Mouse (Mus musculus): ENCODE results near the gene Gramd1c.

Gramd1c gene

DNA sequence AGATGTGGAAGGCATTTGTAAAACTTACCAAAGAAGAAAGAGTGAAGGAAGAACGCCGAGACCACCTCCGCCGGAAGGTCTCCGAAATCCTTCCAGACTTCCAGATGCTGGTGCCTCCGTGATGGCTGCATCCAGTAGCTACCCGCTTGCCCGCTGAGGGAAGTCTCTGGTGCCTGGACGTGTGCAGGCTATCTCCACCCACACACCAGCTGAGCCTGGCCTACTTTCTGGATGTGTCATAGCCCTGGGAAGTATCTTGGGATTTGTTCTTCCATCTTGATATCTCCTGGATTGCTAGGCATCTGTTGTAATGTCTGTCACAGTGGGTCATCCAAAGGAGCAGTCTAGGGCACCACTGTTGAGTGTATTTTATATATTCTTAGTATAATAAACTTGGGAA lies 99.9 kb downstream of the Gramd1c start:
- DNase-seq (ENCODE audit: low read depth, low spot score): no peak

- DNase-seq (ENCODE audit: low read depth, low spot score): no peak
Measured at GRCm38 (mm10) chr16:43958038-43958437, 105.1 kb downstream of the Gramd1c start.

- DNase-seq (ENCODE audit: low read depth, low spot score): no peak
Measured at GRCm38 (mm10) chr16:43954913-43955312, 108.2 kb downstream of the Gramd1c start.

- no peak for DNase-seq (ENCODE audit: low read depth, low spot score)
Measured at GRCm38 (mm10) chr16:43951591-43951990, 111.6 kb downstream of the Gramd1c start.

- DNase-seq (ENCODE audit: low read depth, low spot score): no peak
Measured at GRCm38 (mm10) chr16:43945869-43946268, 117.3 kb downstream of the Gramd1c start.

DNA sequence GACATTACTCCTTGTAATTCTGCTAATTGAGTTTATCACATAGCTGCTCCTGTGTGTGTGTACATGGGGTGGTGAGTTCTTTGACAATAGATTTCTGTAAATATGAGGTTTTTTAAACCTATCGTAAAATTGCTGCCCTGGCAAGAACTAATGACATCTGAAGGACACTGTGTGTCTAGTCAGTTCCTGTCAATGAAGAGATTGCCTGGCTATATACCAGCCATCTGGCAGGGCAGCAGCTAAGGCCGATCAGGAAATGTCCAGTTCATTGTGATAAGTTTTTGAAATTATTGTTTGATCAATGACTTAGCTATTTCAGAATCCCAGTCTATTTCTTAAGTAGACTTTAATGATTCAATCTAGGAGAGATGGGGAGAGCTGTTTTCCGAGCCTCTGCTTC lies 117.8 kb downstream of the Gramd1c start:
- DNase-seq (ENCODE audit: low read depth, low spot score): no peak

DNA sequence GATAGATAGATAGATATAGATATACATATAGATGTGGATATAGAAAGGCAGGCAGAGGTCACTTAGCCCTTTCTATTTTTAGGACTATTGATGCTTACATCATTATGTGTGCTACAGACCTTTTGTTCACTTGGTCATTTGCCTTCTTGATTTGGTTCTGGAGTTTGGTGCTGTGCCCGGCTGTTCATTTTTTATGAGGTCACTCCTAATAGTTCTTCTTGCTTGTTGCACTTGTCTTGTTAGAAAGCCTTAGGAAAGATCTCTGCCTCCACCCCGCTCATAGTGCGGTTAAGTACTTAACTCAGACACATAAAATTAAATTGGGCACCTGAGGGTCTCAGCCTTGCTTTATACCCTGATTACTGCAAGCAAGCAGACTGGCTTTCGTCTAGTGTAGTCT lies 122.3 kb downstream of the Gramd1c start:
- peak; percentile 45 for DNase-seq (ENCODE audit: low read depth, low spot score)

DNA sequence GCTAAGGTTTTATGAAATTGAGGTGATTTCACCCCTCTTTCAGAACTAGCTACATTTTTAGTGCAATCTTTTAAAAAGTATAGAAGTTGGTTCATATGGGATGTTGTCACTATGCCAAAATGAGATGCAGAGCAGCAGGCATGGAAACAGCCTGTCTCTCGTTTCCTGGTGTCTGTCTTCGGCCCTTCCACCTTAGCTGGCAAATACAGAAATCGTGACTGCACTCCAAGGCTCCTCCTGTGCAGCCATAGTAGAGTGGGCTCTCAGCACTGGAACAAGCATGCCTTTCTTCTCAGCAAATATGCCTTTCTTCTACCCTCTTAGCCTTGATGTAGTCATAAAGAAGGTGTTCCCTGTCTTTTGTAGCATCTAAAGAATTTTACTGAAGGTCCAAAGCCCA lies 127.3 kb downstream of the Gramd1c start:
- DNase-seq (ENCODE audit: low read depth, low spot score): no peak

- peak; percentile 9 for DNase-seq (ENCODE audit: low read depth, low spot score)
Measured at GRCm38 (mm10) chr16:43935367-43935766, 127.8 kb downstream of the Gramd1c start.

DNA sequence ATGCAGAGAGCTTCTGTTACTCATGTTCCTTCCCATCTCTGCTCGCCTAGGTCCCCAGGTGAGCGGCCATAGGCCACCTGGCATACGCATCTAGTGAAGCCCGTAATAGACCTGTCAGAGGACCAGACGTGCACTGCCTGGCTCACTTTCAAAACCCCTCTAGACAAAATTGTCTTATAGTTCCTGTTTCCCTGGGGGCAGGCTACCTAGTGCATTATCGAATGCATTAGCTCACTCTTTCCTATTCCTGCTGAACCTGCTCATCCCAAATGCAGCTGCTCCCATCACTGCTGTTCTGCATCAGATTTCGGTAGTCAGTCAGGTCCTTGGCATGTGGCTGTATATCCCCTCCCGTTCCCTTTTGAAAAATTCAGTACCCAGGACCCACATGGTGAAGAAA lies 128.3 kb downstream of the Gramd1c start:
- DNase-seq (ENCODE audit: low read depth, low spot score): no peak

GRCm38 (mm10) chr16:43933041-43933440 lies 130.1 kb downstream of the Gramd1c start:
- no peak for DNase-seq (ENCODE audit: low read depth, low spot score)

DNA sequence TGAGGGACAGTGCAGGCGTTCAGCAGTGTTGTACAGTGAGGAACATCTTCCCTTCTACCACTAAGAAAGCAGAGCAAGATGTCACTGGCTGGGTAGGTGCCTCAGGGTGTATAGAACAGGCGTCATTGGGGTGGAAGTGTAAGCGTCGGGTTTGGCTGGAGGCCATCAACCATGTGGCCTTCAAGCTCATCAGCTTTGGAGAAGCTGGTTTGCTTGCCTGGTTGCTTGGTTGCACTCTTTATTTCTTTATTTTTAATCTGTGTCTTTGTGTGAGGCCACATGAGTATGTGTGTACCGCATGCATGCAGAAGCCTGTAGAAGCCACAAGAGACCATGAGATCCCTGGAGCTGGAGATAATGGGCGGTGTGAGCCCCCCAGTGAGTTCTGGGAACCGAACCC lies 130.8 kb downstream of the Gramd1c start:
- no peak for DNase-seq (ENCODE audit: low read depth, low spot score)

DNA sequence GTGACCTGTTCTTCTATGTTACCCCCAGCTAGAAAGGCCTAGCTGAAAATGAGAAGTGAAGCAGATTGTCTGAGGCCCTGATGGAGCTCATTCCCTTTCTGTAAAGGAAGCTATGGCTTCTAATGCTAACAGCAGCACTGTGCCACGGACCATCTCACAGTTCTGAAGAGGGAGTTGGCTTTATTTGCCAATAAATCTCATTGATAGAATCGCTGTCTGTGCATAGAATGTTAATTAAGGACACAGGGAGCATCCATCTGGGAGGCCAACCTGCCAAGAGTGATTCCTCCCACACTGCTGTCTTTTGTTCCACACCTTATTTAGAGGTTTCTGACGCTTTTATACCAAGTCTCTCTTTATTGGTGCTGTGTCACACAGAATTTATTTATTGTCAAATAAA lies 131.6 kb downstream of the Gramd1c start:
- DNase-seq (ENCODE audit: low read depth, low spot score): no peak

DNA sequence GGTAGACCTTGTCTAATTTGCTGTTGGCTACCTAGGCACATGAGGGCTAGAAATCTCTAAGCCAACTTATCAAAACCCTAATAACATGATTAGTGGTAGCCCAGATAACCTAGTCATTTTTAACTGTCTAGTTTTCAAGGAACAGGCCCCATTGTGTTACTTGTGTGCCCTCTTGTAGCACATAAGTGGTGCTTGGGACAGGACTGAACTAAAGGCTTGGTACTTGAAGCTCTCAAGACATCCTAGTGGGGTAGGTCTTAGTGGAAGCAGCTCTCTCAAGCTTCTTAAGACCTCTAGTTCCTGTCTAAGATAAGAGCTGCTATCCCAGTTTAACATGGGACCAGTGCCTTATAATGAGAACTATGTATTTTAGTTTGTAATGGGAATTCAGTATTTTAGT lies 132.6 kb downstream of the Gramd1c start:
- DNase-seq (ENCODE audit: low read depth, low spot score): no peak
